Mouse (Mus musculus): ENCODE data around the gene Plekhj1.

DNA sequence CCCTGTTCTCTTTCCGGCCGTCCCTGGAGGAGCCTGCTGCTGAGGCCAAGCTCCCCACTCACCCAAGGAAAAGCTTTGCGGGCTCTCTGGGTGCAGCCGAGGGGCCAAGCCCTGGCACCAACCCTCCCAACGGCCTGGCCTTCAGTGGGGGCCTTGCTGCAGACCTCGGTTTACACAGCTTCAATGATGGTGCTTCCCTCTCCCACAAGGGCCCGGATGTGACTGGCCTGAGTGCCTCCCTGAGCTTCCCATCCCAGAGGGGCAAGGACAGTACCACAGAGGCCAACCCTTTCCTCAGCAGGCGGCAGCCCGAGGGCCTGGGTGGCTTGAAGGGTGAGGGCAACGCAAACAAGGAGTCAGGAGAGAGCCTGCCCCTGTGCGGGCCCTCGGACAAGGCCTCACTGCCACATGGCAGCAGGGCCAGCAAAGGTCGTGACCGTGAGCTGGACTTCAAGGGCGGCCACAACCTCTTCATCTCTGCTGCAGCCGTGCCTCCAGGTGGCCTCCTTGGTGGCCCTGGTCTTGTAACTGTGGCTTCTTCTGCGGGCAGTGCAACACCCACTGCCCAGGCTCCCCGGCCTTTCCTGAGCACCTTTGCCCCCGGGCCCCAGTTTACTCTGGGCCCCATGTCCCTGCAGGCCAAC lies 7.5 kb downstream of the Plekhj1 start:
- TF ChIP-seq CTCF (conservative IDR thresholded peaks at IDR 0.05; ENCODE audit: insufficient read depth, insufficient read length, low read depth, low read length) = no peak
- no peak for TF ChIP-seq POLR2A (IDR thresholded peaks at IDR 0.05; ENCODE audit: low read depth, low read length)
